Mouse (Mus musculus) thymus, adult 2 months (tissue): ENCODE data around the gene Ngef. TPM values are rescaled to one million over a fixed set of nuclear protein-coding genes. Genes with fewer than 3 reads are reported as not detected.

Source experiments
- DNase-seq: peaks from one replicate; pipeline ENCODE4 v3.0.0; 2021
- H3K27ac ChIP-seq: fragments of 200-500 bp; 2 replicates; pipeline ENCODE4 v1.5.1; 2012; ENCODE audit warnings: low read length, control low read depth; ENCODE audit not compliant: control insufficient read depth, insufficient read depth
- H3K27me3 ChIP-seq: fragments of 200-500 bp; 2 replicates; pipeline ENCODE4 v1.6.1; 2012; ENCODE audit warnings: mild to moderate bottlenecking, low read length, moderate library complexity, mixed read lengths; ENCODE audit not compliant: control insufficient read depth, insufficient read depth
- H3K36me3 ChIP-seq: fragments of 200-500 bp; 2 replicates; pipeline ENCODE4 v1.6.1; 2012; ENCODE audit warnings: mild to moderate bottlenecking, low read length, moderate library complexity; ENCODE audit not compliant: control insufficient read depth, insufficient read depth
- H3K4me1 ChIP-seq: fragments of 200-500 bp; replicated peaks from 2 replicates; pipeline ENCODE4 v1.6.1; 2012; ENCODE audit warnings: low read length; ENCODE audit not compliant: control insufficient read depth, insufficient read depth
- H3K4me3 ChIP-seq: fragments of 200-500 bp; 2 replicates; pipeline ENCODE4 v1.5.1; 2012; ENCODE audit warnings: mild to moderate bottlenecking, low read length, control low read depth, moderate library complexity; ENCODE audit not compliant: control insufficient read depth, insufficient read depth
- CTCF ChIP-seq: fragments of 200-500 bp; IDR thresholded peaks from 2 replicates; pipeline ENCODE4 v1.5.1; 2012; ENCODE audit warnings: mild to moderate bottlenecking, control low read depth, low read length, moderate library complexity, borderline replicate concordance; ENCODE audit not compliant: control insufficient read depth, poor library complexity, insufficient read depth; ENCODE audit errors: extremely low read depth
- POLR2A ChIP-seq: fragments of 200-500 bp; IDR thresholded peaks from 2 replicates; pipeline ENCODE4 v1.6.1; 2012; ENCODE audit warnings: mild to moderate bottlenecking, low read length, control low read depth, moderate library complexity; ENCODE audit not compliant: control insufficient read depth, poor library complexity, insufficient read depth; ENCODE audit errors: extremely low read depth
- WGBS: fragments of 180-500 bp; shearing (Covaris S2); methylation state at CpG from one replicate; pipeline ENCODE4 v1.1.7; 2018; 5-methylcytosine and 5-hydroxymethylcytosine counted together
- polyA plus RNA-seq: library from polyadenylated mRNA; depleted of rRNA; stranded (reverse); fragments of >200 nt; gene quantifications from 2 replicates; pipeline ENCODE4 v1.2.3, GENCODE M21; 2012

Ngef gene
- polyA plus RNA-seq, 1 experiment = 0.32 TPM

GRCm38 (mm10) chr1:87510845-87511244 lies 62.8 kb downstream of the Ngef start:
- Histone ChIP-seq H3K4me3 (no peak overlapping the region), H3K27me3 (peaks cover 16% of the 10 kb centered on the region), H3K36me3 (no peaks in the 10 kb centered on the region), H3K27ac (no peak overlapping the region), H3K4me1 (peaks cover 5% of the 10 kb centered on the region; the same call in 1 of the 2 replicates)
- DNase-seq = no peak
- 17% methylated on average over 5 of the region's 5 CpGs for WGBS
- no peak for TF ChIP-seq POLR2A
- TF ChIP-seq CTCF = no peak

GRCm38 (mm10) chr1:87510166-87510691 lies 63.4 kb downstream of the Ngef start:
- peaks cover 16% of the 10 kb centered on the region for H3K27me3 ChIP-seq
- no peak for TF ChIP-seq POLR2A
- no peak for TF ChIP-seq CTCF
- peak overlapping the region; percentile 21 for H3K4me3 ChIP-seq
- DNase-seq = peak; percentile 16
- WGBS = 1% methylated on average over 61 of the region's 61 CpGs
- peaks cover 5% of the 10 kb centered on the region; the same call in 1 of the 2 replicates for H3K4me1 ChIP-seq
- H3K36me3 ChIP-seq = no peaks in the 10 kb centered on the region
- no peak overlapping the region for H3K27ac ChIP-seq

- H3K27me3 ChIP-seq = peaks cover 16% of the 10 kb centered on the region
- 4% methylated on average over 56 of the region's 56 CpGs for WGBS
Measured at GRCm38 (mm10) chr1:87509561-87510165, 64.0 kb downstream of the Ngef start, which contains the start of gene Neu2. TSS of gene Neu2 (plus strand) at chr1:87509889.

GRCm38 (mm10) chr1:87508591-87509560 lies 64.8 kb downstream of the Ngef start:
- TF ChIP-seq CTCF (no peak), POLR2A (no peak)
- peaks cover 16% of the 10 kb centered on the region for H3K27me3 ChIP-seq
- DNase-seq = no peak

More at GRCm38 (mm10) chr1:87509561-87510165, 64.0 kb downstream of the Ngef start, which contains the start of gene Neu2:
- no peak within 1 kb of the TSS for H3K27ac ChIP-seq
- H3K4me3 ChIP-seq = peak within 1 kb of the TSS; percentile 21
- no peak for TF ChIP-seq POLR2A
- TF ChIP-seq CTCF = no peak
- H3K36me3 ChIP-seq = no peaks in the 10 kb centered on the region
- no peak for DNase-seq
- peaks cover 5% of the 10 kb centered on the region; the same call in 1 of the 2 replicates for H3K4me1 ChIP-seq

GRCm38 (mm10) chr1:87507857-87508256 lies 65.8 kb downstream of the Ngef start:
- peaks cover 5% of the 10 kb centered on the region; the same call in 1 of the 2 replicates for H3K4me1 ChIP-seq
- WGBS = 78% methylated on average over 6 of the region's 6 CpGs
- no peaks in the 10 kb centered on the region for H3K36me3 ChIP-seq
- no peak for DNase-seq
- peaks cover 16% of the 10 kb centered on the region for H3K27me3 ChIP-seq
- no peak overlapping the region for H3K27ac ChIP-seq
- H3K4me3 ChIP-seq = no peak overlapping the region
- no peak for TF ChIP-seq POLR2A
- no peak for TF ChIP-seq CTCF

More at GRCm38 (mm10) chr1:87508591-87509560, 64.8 kb downstream of the Ngef start:
- Histone ChIP-seq H3K4me1 (peaks cover 5% of the 10 kb centered on the region; the same call in 1 of the 2 replicates), H3K4me3 (no peak overlapping the region), H3K36me3 (no peaks in the 10 kb centered on the region), H3K27ac (no peak overlapping the region)
- 26% methylated on average over 26 of the region's 26 CpGs for WGBS

- peaks cover 12% of the 10 kb centered on the region for H3K27me3 ChIP-seq
- H3K4me3 ChIP-seq = no peak overlapping the region
- 95% methylated on average over 4 of the region's 4 CpGs for WGBS
- no peak overlapping the region for H3K27ac ChIP-seq
- H3K4me1 ChIP-seq = peaks cover 5% of the 10 kb centered on the region; the same call in 1 of the 2 replicates
- TF ChIP-seq CTCF (no peak), POLR2A (no peak)
- no peaks in the 10 kb centered on the region for H3K36me3 ChIP-seq
- no peak for DNase-seq
Measured at GRCm38 (mm10) chr1:87505524-87505923, 68.1 kb downstream of the Ngef start.
